Comparison of ENCODE assay signal across 25 mouse cellular contexts in genomic region chr13:16668652-16669051, GRCm38 (mm10).
DNase-seq lines count a peak whose midpoint lies in the region; ATAC-seq and TF ChIP-seq lines count a peak whose summit lies in the region.
"Had no signal": no experiment of that assay in that cellular context is flagged by ENCODE, and none has a peak within 500 bp of the region (broad histone marks: within the 10 kb centered on the region; RNA-seq: fewer than 3 reads in every experiment).

No protein-coding gene starts in this region.

- H3K4me3 ChIP-seq in cerebellum, adult 2 months (replicated peaks; ENCODE audit: insufficient read depth, low read depth, low read length), result no peak overlapping the region
- no peak overlapping the region for H3K4me3 ChIP-seq in neural tube, embryonic 15.5 days (replicated peaks)
- H3K4me3 ChIP-seq: embryonic facial prominence, embryonic 10.5 days; embryonic facial prominence, embryonic 12.5 days; erythroblast, embryonic 14.5 days; forebrain, embryonic 10.5 days; forebrain, embryonic 12.5 days had no signal

- ATAC-seq in frontal cortex, adult (ENCODE audit: low TSS enrichment), result peak; percentile 86
- no peak for ATAC-seq in neural tube, embryonic 15.5 days (ENCODE audit: low FRiP score)
- ATAC-seq: activated CD4-positive, CD25-positive, alpha-beta regulatory T cell, adult 4 months; CD4-positive, CD25-positive, alpha-beta regulatory T cell, adult 4 months; forebrain, embryonic 14.5 days; forebrain, embryonic 16.5 days; Patski had no signal

- TF ChIP-seq POLR2A in cerebellum, adult 2 months (IDR thresholded peaks at IDR 0.05; ENCODE audit: borderline replicate concordance, insufficient read depth, low read length), result no peak

- no peak for TF ChIP-seq CTCF in cerebellum, adult 2 months (IDR thresholded peaks at IDR 0.05; ENCODE audit: borderline replicate concordance, insufficient read depth, low read depth, low read length)

- no peaks in the 10 kb centered on the region for H3K4me1 ChIP-seq in cerebellum, adult 2 months (ENCODE audit: control insufficient read depth, insufficient read depth, low read length)
- H3K4me1 ChIP-seq in neural tube, embryonic 15.5 days, result no peaks in the 10 kb centered on the region
- H3K4me1 ChIP-seq: embryonic facial prominence, embryonic 10.5 days; embryonic facial prominence, embryonic 12.5 days; forebrain, embryonic 12.5 days had no signal

- H3K27ac ChIP-seq in cerebellum, adult 2 months (ENCODE audit: insufficient read depth, low read length), result no peak overlapping the region
- H3K27ac ChIP-seq in neural tube, embryonic 15.5 days (replicated peaks), result no peak overlapping the region
- H3K27ac ChIP-seq: embryonic facial prominence, embryonic 10.5 days; embryonic facial prominence, embryonic 12.5 days; forebrain, embryonic 10.5 days; forebrain, embryonic 12.5 days had no signal

- H3K9ac ChIP-seq in neural tube, embryonic 15.5 days (replicated peaks), result no peak overlapping the region
- H3K9ac ChIP-seq: embryonic facial prominence, embryonic 12.5 days; forebrain, embryonic 12.5 days had no signal

- H3K4me2 ChIP-seq in neural tube, embryonic 15.5 days, result no peak overlapping the region
- H3K4me2 ChIP-seq: embryonic facial prominence, embryonic 12.5 days; forebrain, embryonic 12.5 days had no signal

- H3K36me3 ChIP-seq in neural tube, embryonic 15.5 days, result no peaks in the 10 kb centered on the region
- H3K36me3 ChIP-seq: embryonic facial prominence, embryonic 10.5 days; embryonic facial prominence, embryonic 12.5 days; forebrain, embryonic 10.5 days; forebrain, embryonic 12.5 days; G1E had no signal

- DNase-seq in frontal cortex, postnatal 14 days (ENCODE audit: low spot score in 2 of 2), result no peak
- peak; percentile 66 for DNase-seq in brain, adult 2 months (ENCODE audit: low read depth, low spot score)
- DNase-seq in cerebellum, adult 2 months, result no peak
- DNase-seq: adrenal gland, adult 8-10 months; adrenal gland, postnatal 14 days; adrenal gland, postnatal 36 days; cerebellum, adult 11 months; cerebellum, adult 18-20 months; cerebellum, adult 9-10 months; cerebellum, postnatal 10 days; cerebellum, postnatal 25 days had no signal

- 93% methylated on average over 1 of the region's 1 CpGs for WGBS in cerebellum, adult 2 months
- 93% methylated on average over 1 of the region's 1 CpGs for WGBS in neural tube, embryonic 15.5 days

- H3K9me3 ChIP-seq in neural tube, embryonic 15.5 days (replicated peaks), result no peaks in the 10 kb centered on the region
- H3K9me3 ChIP-seq: embryonic facial prominence, embryonic 10.5 days; embryonic facial prominence, embryonic 12.5 days; forebrain, embryonic 10.5 days; forebrain, embryonic 12.5 days; G1E had no signal

- H3K27me3 ChIP-seq in cerebellum, adult 2 months (ENCODE audit: control insufficient read depth, insufficient read depth, low read length), result no peaks in the 10 kb centered on the region
- no peaks in the 10 kb centered on the region for H3K27me3 ChIP-seq in neural tube, embryonic 15.5 days (replicated peaks)
- H3K27me3 ChIP-seq: CH12.LX; embryonic facial prominence, embryonic 12.5 days; forebrain, embryonic 12.5 days; Patski had no signal
